In the genomic region with DNA sequence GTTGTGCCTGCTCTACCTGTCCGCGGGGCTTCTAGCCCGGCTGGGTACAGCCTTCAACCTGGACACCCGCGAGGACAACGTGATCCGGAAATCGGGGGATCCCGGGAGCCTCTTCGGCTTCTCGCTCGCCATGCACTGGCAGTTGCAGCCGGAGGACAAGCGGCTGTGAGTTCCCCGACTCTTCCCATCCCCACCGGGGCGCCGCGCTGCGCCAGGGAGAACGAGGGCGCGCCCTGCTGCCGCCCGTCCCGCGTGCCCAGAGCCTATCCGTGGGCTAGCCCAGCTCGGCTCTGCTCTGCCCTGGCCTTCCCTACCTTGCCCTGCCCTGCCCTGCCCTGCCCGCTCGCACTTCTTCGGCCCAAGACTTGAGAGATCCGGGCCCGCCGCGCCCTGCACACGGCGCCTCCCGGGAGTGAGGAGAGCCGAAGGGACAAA, we compare ENCODE assay signal across 8 mouse cellular contexts. TPM values are rescaled to one million over a fixed set of nuclear protein-coding genes. Genes with fewer than 3 reads are reported as not detected.
A peak's percentile ranks its signal among the peaks of the same experiment; 100 is the strongest.
DNase-seq lines count a peak whose midpoint lies in the region; ATAC-seq and TF ChIP-seq lines count a peak whose summit lies in the region.

No protein-coding gene starts in this region.

- peak overlapping the region; percentile 73 for H3K9ac ChIP-seq in forebrain, embryonic 16.5 days (replicated peaks; ENCODE audit: low read depth, low read length)
- H3K9ac ChIP-seq in intestine, embryonic 14.5 days (ENCODE audit: low read length), result peak overlapping the region; percentile 72
- peak overlapping the region; percentile 62 for H3K9ac ChIP-seq in liver, embryonic 16.5 days (ENCODE audit: low read depth, low read length)
- H3K9ac ChIP-seq in neural tube, embryonic 15.5 days (replicated peaks), result peak overlapping the region; percentile 59

- ATAC-seq in forebrain, embryonic 16.5 days, result peak; percentile 76
- peak; percentile 81 for ATAC-seq in intestine, embryonic 14.5 days (replicated peaks; ENCODE audit: low FRiP score, low TSS enrichment, low read depth)
- peak; percentile 44 for ATAC-seq in liver, embryonic 16.5 days (ENCODE audit: low read depth)
- peak; percentile 80 for ATAC-seq in neural tube, embryonic 15.5 days (ENCODE audit: low FRiP score)

- TF ChIP-seq POLR2A in bone marrow macrophage, adult 2 months (IDR thresholded peaks at IDR 0.05; ENCODE audit: borderline replicate concordance, low read depth, low read length), result no peak

- H3K9me3 ChIP-seq in forebrain, embryonic 16.5 days (ENCODE audit: control insufficient read depth, low read length), result no peaks in the 10 kb centered on the region
- no peaks in the 10 kb centered on the region for H3K9me3 ChIP-seq in intestine, embryonic 14.5 days (ENCODE audit: control insufficient read depth, low read length)
- no peaks in the 10 kb centered on the region for H3K9me3 ChIP-seq in liver, embryonic 16.5 days (replicated peaks; ENCODE audit: control insufficient read depth, low read length)
- H3K9me3 ChIP-seq in neural tube, embryonic 15.5 days (replicated peaks), result no peaks in the 10 kb centered on the region

- WGBS in forebrain, embryonic 16.5 days, result 0% methylated on average over 39 of the region's 40 CpGs
- 0% methylated on average over 40 of the region's 40 CpGs for WGBS in intestine, embryonic 14.5 days
- under 1% methylated on average over 40 of the region's 40 CpGs for WGBS in liver, embryonic 16.5 days (ENCODE audit: insufficient replicate concordance)
- WGBS in neural tube, embryonic 15.5 days, result under 1% methylated on average over 40 of the region's 40 CpGs

- peaks cover 4% of the 10 kb centered on the region; the same call in 1 of the 2 replicates for H3K4me1 ChIP-seq in bone marrow macrophage, adult 2 months (ENCODE audit: control insufficient read depth, insufficient read depth, low read length)
- H3K4me1 ChIP-seq in forebrain, embryonic 16.5 days (replicated peaks; ENCODE audit: control insufficient read depth, insufficient read depth, low read length), result peaks cover 15% of the 10 kb centered on the region
- peaks cover 3% of the 10 kb centered on the region; the same call in 1 of the 2 replicates for H3K4me1 ChIP-seq in intestine, embryonic 14.5 days (replicated peaks; ENCODE audit: control insufficient read depth, insufficient read depth, low read length)
- peaks cover 11% of the 10 kb centered on the region for H3K4me1 ChIP-seq in liver, embryonic 16.5 days (ENCODE audit: control insufficient read depth, low read depth, low read length)
- peaks cover 17% of the 10 kb centered on the region; the same call in 1 of the 2 replicates for H3K4me1 ChIP-seq in neural tube, embryonic 15.5 days

- peak overlapping the region; percentile 44 for H3K27ac ChIP-seq in bone marrow macrophage, adult 2 months (ENCODE audit: insufficient read depth, low read depth, low read length)
- H3K27ac ChIP-seq in forebrain, embryonic 16.5 days (ENCODE audit: low read length), result peak overlapping the region; percentile 35; the same call in 1 of the 2 replicates
- peak overlapping the region; percentile 80 for H3K27ac ChIP-seq in intestine, embryonic 14.5 days (ENCODE audit: low read depth)
- H3K27ac ChIP-seq in liver, embryonic 16.5 days (ENCODE audit: low read length), result no peak overlapping the region; the same call in 1 of the 2 replicates
- peak overlapping the region; percentile 66 for H3K27ac ChIP-seq in neural tube, embryonic 15.5 days (replicated peaks)

- DNase-seq in right cerebral cortex, postnatal 4 days, result peak; percentile 42
- no peak for DNase-seq in right cerebral cortex, postnatal 25 days
- DNase-seq in intestine, embryonic 14.5 days (ENCODE audit: low spot score), result peak; percentile 87
- DNase-seq in yolk sac, embryonic 10.5 days (ENCODE audit: low spot score), result no peak

- no peaks in the 10 kb centered on the region for H3K27me3 ChIP-seq in forebrain, embryonic 16.5 days (replicated peaks; ENCODE audit: control insufficient read depth, insufficient read depth, low read length)
- H3K27me3 ChIP-seq in intestine, embryonic 14.5 days (replicated peaks; ENCODE audit: control insufficient read depth, insufficient read depth, low read length), result peaks cover 12% of the 10 kb centered on the region
- peaks cover 29% of the 10 kb centered on the region for H3K27me3 ChIP-seq in liver, embryonic 16.5 days (ENCODE audit: control insufficient read depth, insufficient read depth, low read depth, low read length)
- 0 out of 2 replicates have a peak, but pooled peaks cover 6% of the 10 kb centered on the region for H3K27me3 ChIP-seq in neural tube, embryonic 15.5 days (replicated peaks)

- no peak for TF ChIP-seq CTCF in bone marrow macrophage, adult 2 months (IDR thresholded peaks at IDR 0.05; ENCODE audit: low read depth, low read length)

- peak overlapping the region; percentile 88 for H3K4me3 ChIP-seq in bone marrow macrophage, adult 2 months (ENCODE audit: insufficient read depth, low read length)
- peak overlapping the region; percentile 74 for H3K4me3 ChIP-seq in forebrain, embryonic 16.5 days (replicated peaks; ENCODE audit: low read length)
- H3K4me3 ChIP-seq in intestine, embryonic 14.5 days (ENCODE audit: low read depth, low read length), result peak overlapping the region; percentile 75
- peak overlapping the region; percentile 71 for H3K4me3 ChIP-seq in liver, embryonic 16.5 days (ENCODE audit: low read depth, low read length)
- H3K4me3 ChIP-seq in neural tube, embryonic 15.5 days (replicated peaks), result peak overlapping the region; percentile 59

- peak overlapping the region; percentile 55 for H3K4me2 ChIP-seq in forebrain, embryonic 16.5 days (ENCODE audit: low read length)
- peak overlapping the region; percentile 74 for H3K4me2 ChIP-seq in intestine, embryonic 14.5 days (ENCODE audit: low read length)
- peak overlapping the region; percentile 93 for H3K4me2 ChIP-seq in liver, embryonic 16.5 days (ENCODE audit: low read depth, low read length)
- H3K4me2 ChIP-seq in neural tube, embryonic 15.5 days, result peak overlapping the region; percentile 99

- H3K36me3 ChIP-seq in forebrain, embryonic 16.5 days (ENCODE audit: control insufficient read depth, insufficient read depth), result no peaks in the 10 kb centered on the region
- no peaks in the 10 kb centered on the region for H3K36me3 ChIP-seq in intestine, embryonic 14.5 days (ENCODE audit: control insufficient read depth, insufficient read depth, low read length)
- H3K36me3 ChIP-seq in liver, embryonic 16.5 days (ENCODE audit: control insufficient read depth, insufficient read depth), result no peaks in the 10 kb centered on the region
- no peaks in the 10 kb centered on the region for H3K36me3 ChIP-seq in neural tube, embryonic 15.5 days

RNA-seq across cellular contexts. Expression of gene Itga6, which starts 41.8 kb away (rescaled TPM):
- 144 and 160 TPM in 2 replicates for polyA plus RNA-seq in bone marrow macrophage, adult 2 months (2012; ENCODE audit: insufficient read depth, insufficient read length, missing spikeins)
- polyA plus RNA-seq in forebrain, embryonic 16.5 days (2015; fragmentation: Nextera tagmentation; extraction: Ambion mirVana), result 21.6 and 23.7 TPM in 2 replicates
- polyA plus RNA-seq in intestine, embryonic 14.5 days (2014; fragmentation: Nextera tagmentation; extraction: Ambion mirVana), result 56.2 and 62.1 TPM in 2 replicates
- 4.0 and 5.3 TPM in 2 replicates for polyA plus RNA-seq in liver, embryonic 16.5 days (2015; fragmentation: Nextera tagmentation; extraction: Ambion mirVana)
- 23.1 and 29.3 TPM in 2 replicates for polyA plus RNA-seq in neural tube, embryonic 15.5 days (2015; fragmentation: Nextera tagmentation; extraction: Ambion mirVana)

Comparison
In these comparisons a context has a peak if more than half of its experiments do, and no peak if none do; other contexts are left out.
1. DNase-seq: peak in right cerebral cortex, postnatal 4 days (single experiment) and intestine, embryonic 14.5 days (single experiment); none in right cerebral cortex, postnatal 25 days (single experiment) and yolk sac, embryonic 10.5 days (single experiment).
2. Peak in every context shown above with its lines, with median percentiles within 50 percentile points of each other: H3K4me3 ChIP-seq, ATAC-seq, H3K4me2 ChIP-seq and H3K9ac ChIP-seq.